ENCODE assay signal across 13 mouse cellular contexts in genomic region chr14:45074902-45075488, GRCm38 (mm10).
DNase-seq lines count a peak whose midpoint lies in the region; ATAC-seq and TF ChIP-seq lines count a peak whose summit lies in the region.
"Had no signal": no experiment of that assay in that cellular context is flagged by ENCODE, and none has a peak within 500 bp of the region (broad histone marks: within the 10 kb centered on the region; RNA-seq: fewer than 3 reads in every experiment).

No protein-coding gene starts in this region.

- 37% methylated on average over 4 of the region's 4 CpGs for whole genome bisulfite sequencing in liver, postnatal 0 days (ENCODE audit: insufficient replicate concordance)

- H3K9ac ChIP-seq in liver, postnatal 0 days (replicated peaks) = no peak overlapping the region
- H3K9ac ChIP-seq: forebrain, embryonic 12.5 days; stomach, embryonic 15.5 days had no signal

- no peak overlapping the region for H3K27ac ChIP-seq in liver, postnatal 0 days (ENCODE audit: low read depth)
- H3K27ac ChIP-seq: embryonic facial prominence, embryonic 10.5 days; forebrain, embryonic 12.5 days; stomach, embryonic 15.5 days had no signal

- no peaks in the 10 kb centered on the region for H3K4me1 ChIP-seq in liver, postnatal 0 days (ENCODE audit: insufficient read depth)
- H3K4me1 ChIP-seq in megakaryocyte, embryonic 14.5 days = peaks cover 65% of the 10 kb centered on the region
- H3K4me1 ChIP-seq: forebrain, embryonic 12.5 days; stomach, embryonic 15.5 days had no signal

- no peak overlapping the region for H3K4me3 ChIP-seq in liver, postnatal 0 days (ENCODE audit: low read depth, low read length)
- peak overlapping the region; percentile 70 for H3K4me3 ChIP-seq in megakaryocyte, embryonic 14.5 days (replicated peaks)
- H3K4me3 ChIP-seq: embryonic facial prominence, embryonic 10.5 days; forebrain, embryonic 12.5 days; stomach, embryonic 15.5 days had no signal

- DNase-seq in liver, postnatal 0 days = no peak
- no peak for DNase-seq in liver
- DNase-seq in brain, adult 2 months (ENCODE audit: low read depth, low spot score) = peak; percentile 3
- DNase-seq in kidney, postnatal 36 days = peak; percentile 3 to 7
- no peak for DNase-seq in right cerebral cortex, postnatal 14 days
- DNase-seq in cerebellum, adult 9-11 months = no peak
- DNase-seq: cerebellum, adult 11 months; layer of hippocampus, postnatal 36 days; right cerebral cortex, adult 18-20 months had no signal

- H3K36me3 ChIP-seq in liver, postnatal 0 days (replicated peaks; ENCODE audit: insufficient read depth, low read length) = no peaks in the 10 kb centered on the region
- H3K36me3 ChIP-seq in megakaryocyte, embryonic 14.5 days (replicated peaks; ENCODE audit: low read length) = peaks cover 5% of the 10 kb centered on the region
- H3K36me3 ChIP-seq: embryonic facial prominence, embryonic 10.5 days; forebrain, embryonic 12.5 days; stomach, embryonic 15.5 days had no signal

- no peaks in the 10 kb centered on the region for H3K9me3 ChIP-seq in liver, postnatal 0 days (ENCODE audit: low read length)
- H3K9me3 ChIP-seq in megakaryocyte, embryonic 14.5 days = peaks cover 4% of the 10 kb centered on the region; the same call in 1 of the 2 replicates
- H3K9me3 ChIP-seq: embryonic facial prominence, embryonic 10.5 days; forebrain, embryonic 12.5 days; stomach, embryonic 15.5 days had no signal

- H3K4me2 ChIP-seq in liver, postnatal 0 days (ENCODE audit: low read depth, low read length) = no peak overlapping the region
- H3K4me2 ChIP-seq: forebrain, embryonic 12.5 days; stomach, embryonic 15.5 days had no signal

- H3K27me3 ChIP-seq in liver, postnatal 0 days (ENCODE audit: insufficient read depth, low read length) = no peaks in the 10 kb centered on the region
- no peaks in the 10 kb centered on the region for H3K27me3 ChIP-seq in megakaryocyte, embryonic 14.5 days (replicated peaks)
- H3K27me3 ChIP-seq: forebrain, embryonic 12.5 days; stomach, embryonic 15.5 days had no signal

- TF ChIP-seq CTCF in liver, postnatal 0 days (IDR thresholded peaks at IDR 0.05; ENCODE audit: low read depth) = no peak

- TF ChIP-seq EP300 in liver, postnatal 0 days (IDR thresholded peaks at IDR 0.05; ENCODE audit: low read depth) = no peak

- ATAC-seq in liver, postnatal 0 days = peak; percentile 13; the same call in 1 of the 2 replicates

Comparison
In these comparisons a context has a peak if more than half of its experiments do, and no peak if none do; other contexts are left out.
1. DNase-seq: peak in brain, adult 2 months (single experiment) and kidney, postnatal 36 days (2 of 2); none in liver, postnatal 0 days (single experiment), liver (single experiment), right cerebral cortex, postnatal 14 days (single experiment) and cerebellum, adult 9-11 months (single experiment).